Mouse (Mus musculus) lung, postnatal 14 days (tissue): ENCODE measurements at regions not wholly inside any gene's neighbourhood (a gene's known extent, or its start where the extent isn't known, plus 50 kb on each side); places are given as distances from the start of the nearest gene placed in this dataset.

Source experiments
- DNase-seq: peaks from one replicate; pipeline ENCODE4 v3.0.0; 2021

- DNase-seq = no peak
Observed at GRCm38 (mm10) chr11:6785471-6785870, 52.0 kb downstream of the Gm11983 start.

- DNase-seq = no peak
Observed at GRCm38 (mm10) chr11:6782826-6783225, 54.6 kb downstream of the Gm11983 start.

- DNase-seq = no peak
Observed at GRCm38 (mm10) chr11:6779752-6780151, 57.7 kb downstream of the Gm11983 start.

- DNase-seq = no peak
Observed at GRCm38 (mm10) chr11:6778596-6779360, 58.7 kb downstream of the Gm11983 start.

DNA sequence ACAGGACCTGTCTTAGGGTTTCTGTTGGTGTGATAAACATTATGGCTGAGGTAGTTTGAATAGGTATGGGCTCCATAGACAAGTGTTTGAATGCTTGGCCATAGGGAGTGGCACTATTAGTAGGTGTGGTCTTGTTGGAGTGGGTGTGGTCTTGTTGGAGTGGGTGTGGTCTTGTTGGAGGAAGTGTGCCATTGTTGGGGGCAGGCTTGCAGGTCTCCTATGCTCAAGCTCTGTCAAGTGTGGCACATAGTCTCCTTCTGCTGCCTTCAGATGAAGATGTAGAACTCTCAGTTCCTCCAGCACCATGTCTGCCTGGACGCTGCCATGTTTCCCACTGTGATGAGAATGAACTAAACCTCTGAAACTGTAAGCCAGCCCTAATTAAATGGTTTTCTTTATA is 59.9 kb downstream of the Gm11983 start:
- no peak for DNase-seq

DNA sequence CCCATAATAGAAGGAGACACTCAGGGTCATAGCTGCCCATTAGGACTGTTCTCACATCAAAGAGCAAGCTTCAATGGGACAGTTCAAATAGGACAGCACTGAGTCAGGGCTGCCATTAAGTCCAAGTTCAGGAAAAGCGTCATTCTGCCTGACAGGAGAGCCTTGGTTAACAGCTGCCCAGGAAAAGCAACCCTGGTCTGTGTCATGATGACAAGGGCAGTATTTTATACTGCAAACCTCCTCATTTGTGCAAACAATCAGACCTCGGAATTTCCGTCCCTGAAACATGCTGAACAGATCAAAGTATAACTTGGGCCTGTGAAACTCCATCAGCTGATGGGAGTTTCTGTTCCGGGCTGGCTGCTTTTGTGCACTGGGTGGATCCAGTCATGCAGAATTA is 62.8 kb downstream of the Gm11983 start:
- DNase-seq = no peak

GRCm38 (mm10) chr11:6773951-6774350 is 63.5 kb downstream of the Gm11983 start:
- no peak for DNase-seq

DNA sequence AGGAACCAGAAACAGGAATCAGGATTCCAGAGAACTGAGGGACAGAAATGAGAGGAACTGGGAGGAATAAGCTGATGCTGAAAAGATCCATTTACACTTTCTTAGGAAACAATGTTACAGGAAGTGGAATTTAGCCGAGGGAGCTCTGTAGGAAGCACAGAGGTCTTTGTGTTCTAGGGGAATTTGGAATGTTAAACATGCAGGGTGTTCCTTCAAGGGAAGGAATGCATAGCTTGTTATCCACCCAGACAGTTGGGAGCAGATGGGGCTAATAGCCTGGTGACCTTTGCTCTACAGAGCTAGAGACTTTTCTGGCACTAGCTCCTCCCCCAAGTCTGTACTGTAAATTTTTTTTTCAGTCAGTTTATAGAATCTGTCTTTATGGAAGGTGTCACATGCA is 64.1 kb downstream of the Gm11983 start:
- DNase-seq = no peak

GRCm38 (mm10) chr11:6769437-6769765 is 68.1 kb downstream of the Gm11983 start:
- DNase-seq = no peak

DNA sequence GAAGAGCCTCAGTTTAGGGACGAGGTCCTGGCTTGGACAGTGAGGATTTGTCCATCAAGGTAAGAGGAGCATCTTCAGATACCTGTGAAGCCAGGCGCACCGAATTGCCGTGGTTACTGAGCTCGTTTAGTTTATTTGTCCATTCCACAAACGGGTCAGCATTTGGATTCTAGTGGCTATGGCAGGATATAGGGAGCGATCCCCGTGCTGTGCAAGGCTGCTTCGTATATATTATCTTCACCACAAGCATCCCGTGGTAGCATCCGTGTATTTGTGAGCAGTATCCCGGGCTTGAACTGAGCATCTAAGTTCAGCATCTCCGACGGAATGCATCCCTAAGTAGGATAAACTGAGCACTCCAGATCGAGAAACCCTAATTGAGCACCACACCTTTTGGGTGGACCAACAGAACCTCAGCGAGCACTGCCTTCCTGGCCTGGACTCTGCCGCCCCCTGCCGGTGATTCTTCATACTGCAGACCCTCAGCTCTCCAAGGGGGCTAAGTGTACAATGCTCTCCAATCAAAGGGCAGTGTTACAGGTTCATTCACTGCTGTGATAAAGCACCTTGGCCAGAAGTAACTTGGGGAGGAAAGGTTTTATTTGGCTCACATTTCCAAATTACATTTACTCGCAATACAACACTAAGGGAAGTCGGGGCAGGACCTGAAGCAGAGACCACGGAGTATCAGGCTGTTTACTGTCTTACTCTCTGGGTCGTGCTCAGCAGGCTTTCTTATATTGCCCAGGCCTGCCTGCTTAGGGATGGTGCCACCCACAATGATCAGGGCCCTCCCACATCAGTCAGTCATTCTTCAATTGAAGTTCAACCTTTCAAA is 68.6 kb downstream of the Gm11983 start:
- DNase-seq = peak; percentile 81

DNA sequence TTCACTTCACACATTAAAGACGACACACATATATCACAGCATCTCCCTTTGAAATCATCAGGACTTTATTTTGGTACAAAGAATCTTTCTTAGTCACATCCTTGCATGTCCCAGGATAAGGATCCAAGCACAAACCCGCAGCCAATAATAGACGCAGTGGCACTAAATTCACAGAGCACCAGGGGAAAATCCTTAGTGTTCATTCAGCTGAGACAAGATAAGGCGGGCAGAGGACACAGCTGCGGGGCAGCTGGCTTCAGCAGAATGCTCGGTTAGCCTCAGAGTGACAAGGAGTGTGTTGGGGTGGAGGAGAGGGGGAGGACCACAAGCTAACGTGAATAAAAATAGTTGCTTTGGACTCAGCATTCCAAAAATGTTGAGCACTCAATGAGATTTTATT is 70.7 kb downstream of the Gm11983 start:
- no peak for DNase-seq

DNA sequence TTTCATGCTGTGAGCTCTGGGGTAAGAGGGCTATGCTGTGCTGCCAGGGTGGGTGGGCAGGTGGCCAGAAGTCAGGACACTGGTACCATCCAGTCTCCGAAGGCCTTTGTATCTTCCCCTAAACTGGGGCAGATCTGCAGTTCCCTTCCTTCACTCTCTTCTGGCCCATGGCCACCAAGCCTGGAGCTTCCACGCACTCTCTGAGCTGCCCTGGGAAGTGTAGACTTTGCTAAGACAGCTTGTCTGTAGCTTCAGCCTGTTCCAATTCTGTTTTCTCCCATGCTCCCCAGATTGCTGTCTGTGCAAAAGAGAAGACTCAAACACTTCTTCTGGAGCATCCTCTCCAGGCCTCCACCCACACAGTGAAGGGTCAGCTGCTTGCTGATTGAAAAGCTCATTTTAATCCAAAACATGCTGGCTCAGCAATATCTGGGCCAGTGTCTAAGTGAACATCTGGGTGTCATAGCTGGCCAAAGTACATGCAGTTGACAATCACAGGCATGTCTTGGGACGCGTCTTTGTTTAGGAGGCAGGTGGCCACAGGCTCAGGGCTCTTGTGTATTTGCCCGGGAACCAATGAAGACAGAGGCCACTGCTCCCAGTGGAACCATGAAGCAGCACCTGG is 72.0 kb downstream of the Gm11983 start:
- no peak for DNase-seq

- no peak for DNase-seq
Observed at GRCm38 (mm10) chr11:6764186-6764585, 73.3 kb downstream of the Gm11983 start.

DNA sequence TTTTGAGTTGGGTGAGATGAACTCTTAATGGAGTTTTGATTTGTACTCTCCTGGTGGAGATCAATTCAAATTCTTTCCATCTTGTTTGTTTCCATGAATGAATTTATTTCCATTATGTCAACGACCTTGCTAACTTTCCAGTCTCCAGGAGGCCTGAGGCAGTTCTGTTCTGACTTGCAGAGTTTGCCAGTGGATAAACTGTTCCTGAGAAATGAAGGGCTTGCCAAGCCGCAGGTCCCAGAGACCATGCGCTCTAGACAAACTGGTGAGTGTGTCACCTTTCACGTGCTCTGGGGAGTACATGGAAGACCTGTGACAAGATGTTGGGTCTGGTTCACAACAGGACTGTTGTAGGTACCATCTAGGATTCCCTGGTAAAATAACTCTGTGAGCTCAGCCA is 74.5 kb downstream of the Gm11983 start:
- no peak for DNase-seq

DNA sequence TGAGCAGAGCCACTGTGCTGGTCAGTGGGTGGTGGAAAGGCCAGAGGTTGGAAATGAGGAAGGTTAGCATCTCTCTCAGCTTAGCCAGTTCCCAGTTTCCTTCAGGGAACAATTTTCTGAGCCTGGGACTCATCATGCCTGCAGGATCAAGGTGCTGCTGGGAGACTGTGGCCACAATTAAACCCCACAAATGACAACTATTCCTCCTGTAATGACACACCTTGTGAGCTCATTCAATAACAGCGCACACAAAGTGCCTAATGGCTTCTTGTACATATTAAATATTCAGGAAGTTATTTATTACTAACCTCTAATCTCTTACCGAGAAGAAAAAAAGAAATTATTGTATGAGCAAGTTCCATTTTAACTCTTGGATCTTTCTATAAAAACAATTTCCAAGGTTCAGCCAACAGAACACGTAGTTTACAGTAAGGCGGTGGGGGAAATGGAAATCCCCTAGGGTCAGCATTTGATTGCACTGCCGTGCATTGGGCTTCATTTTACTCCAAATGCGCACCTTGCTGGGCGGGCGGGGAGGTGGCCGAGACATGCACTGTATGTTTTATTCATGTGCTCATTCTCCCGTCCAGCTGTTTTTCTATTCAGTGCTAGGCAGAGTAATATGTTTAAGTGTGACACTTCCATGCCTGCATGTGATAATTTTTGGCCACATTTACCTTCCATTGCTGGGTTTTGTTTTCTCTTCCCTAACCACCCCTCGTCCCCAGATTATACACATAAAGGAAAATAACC is 75.4 kb downstream of the Gm11983 start:
- DNase-seq = no peak

- DNase-seq = no peak
Observed at GRCm38 (mm10) chr11:6759578-6759977, 77.9 kb downstream of the Gm11983 start.

GRCm38 (mm10) chr11:6739439-6739838 is 81.1 kb downstream of the Ramp3 start:
- no peak for DNase-seq

GRCm38 (mm10) chr11:6738581-6738980 is 80.3 kb downstream of the Ramp3 start:
- DNase-seq = no peak

DNA sequence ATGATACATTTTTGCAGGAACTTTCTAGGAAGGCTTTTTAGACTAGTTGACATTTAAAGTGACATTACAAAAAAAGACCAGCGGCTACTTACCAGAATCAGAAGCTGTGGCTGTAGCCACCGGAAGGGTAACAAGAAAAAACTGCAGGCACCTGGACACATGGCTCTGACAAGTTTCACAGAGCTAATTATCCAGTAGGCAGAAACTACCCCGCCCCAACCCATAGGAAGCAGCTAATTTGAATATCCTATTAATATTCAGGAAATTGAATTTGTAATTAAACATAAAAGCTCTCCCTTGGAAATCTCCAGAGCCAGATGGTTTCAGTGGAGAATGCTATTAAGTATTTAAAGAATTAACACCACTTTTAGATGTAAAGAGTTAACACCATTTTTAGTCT is 79.8 kb downstream of the Ramp3 start:
- DNase-seq = no peak

GRCm38 (mm10) chr11:6734746-6735430 is 76.6 kb downstream of the Ramp3 start:
- DNase-seq = no peak

GRCm38 (mm10) chr11:6731505-6731904 is 73.2 kb downstream of the Ramp3 start:
- DNase-seq = no peak
